Mouse (Mus musculus) naive thymus-derived CD4-positive, alpha-beta T cell, adult 2 months (primary cell): ENCODE data around the gene Gm45717.

Experiments
- DNase-seq: peaks from one replicate; pipeline ENCODE4 v3.0.0-alpha.2; 2011; ENCODE audit warnings: low read depth

Gene Gm45717

DNA sequence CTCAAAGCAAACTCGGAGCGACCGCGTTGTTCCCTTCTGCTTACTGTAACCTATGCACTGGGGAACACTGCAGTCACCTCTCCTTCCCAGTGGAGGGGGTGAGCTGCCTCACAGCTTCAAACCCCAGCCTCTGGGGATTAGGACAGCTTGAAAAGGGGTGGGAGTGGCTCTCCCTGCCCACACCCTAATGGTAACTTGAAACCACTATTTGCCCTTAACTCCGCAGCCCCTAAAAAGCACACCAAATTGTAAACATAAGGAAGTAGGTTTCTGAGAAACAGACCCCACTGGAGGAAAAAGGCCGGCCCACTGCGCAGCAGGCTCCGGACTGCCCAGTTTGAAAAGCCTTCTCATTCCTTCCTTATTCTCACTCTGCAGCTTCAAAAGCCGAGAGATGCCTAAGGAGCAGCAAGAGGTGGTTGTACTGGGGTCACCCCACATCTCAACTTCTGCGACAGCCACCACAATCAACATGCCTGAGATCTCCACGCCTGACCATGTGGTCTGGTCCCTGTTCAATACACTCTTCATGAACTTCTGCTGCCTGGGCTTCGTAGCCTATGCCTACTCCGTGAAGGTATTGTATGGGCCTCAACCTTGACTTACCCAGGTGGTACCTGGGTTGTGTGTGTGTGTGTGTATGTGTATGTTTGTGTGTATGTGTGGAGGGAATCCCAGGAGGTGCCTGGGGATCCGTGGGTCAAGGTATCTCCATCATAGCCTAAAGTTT, 12.3 kb upstream of the Gm45717 start:
- DNase-seq: no peak

DNA sequence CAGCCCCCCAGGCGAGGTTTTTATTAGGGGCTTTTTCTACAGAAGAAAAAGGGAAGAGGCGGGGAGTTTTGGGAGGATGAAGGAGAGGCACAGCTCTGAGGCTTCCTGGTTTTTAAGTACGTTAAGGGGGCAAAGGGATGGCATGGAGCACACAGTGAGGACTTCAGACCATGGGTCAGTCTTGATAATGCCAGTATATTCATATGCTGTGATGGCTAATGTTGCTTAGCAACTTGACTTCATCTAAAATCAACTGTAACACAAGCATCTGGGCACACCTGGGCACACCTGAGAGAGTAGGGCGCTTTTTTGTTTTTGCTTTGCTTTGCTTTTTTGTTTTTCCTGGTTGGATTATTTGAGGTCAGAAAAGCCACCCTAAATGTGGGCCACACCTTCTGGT, 11.2 kb upstream of the Gm45717 start, which contains the start of gene Ifitm1:
Gene Ifitm1, plus strand, starts transcription at position 301 of the 400 bp plus-strand sequence.
- no peak for DNase-seq

DNA sequence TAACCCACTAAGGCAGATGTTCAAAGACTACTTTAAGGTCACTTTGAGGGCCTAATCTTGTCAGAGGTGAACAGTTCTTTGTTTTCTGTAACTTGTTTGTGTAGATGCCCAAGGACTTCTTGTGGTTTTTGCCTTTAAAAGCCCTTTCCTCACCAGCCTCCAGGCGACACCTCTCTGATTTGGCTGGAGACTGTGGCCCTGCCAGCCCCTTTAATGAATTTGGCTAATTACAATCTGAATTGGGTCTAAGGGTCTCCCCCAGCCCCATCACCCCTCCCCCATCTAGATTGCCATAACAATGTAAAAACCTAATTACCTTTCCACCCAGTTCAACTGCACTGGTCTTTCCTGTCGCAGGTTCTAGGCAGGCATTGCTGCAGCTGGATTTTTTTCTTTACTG, 7.0 kb upstream of the Gm45717 start:
- DNase-seq: no peak

DNA sequence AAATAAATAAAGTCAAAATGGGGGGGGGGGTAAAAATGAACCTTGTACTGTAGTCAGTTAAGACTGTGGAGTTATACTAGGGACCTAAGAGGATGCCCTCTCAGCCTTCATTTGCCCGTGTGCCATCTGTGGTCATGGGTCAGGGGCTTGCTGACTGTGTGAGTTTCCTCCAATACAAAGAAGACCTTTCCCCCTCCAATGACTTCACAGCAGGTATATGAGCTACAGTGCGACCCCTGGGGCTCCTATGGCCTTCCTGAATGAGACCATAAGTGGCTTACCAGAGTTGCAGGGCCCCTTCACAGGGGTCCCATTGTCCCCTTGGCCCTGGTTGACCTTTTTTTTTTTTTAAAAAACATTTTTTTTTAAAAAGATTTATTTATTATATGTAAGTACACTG, 5.7 kb upstream of the Gm45717 start:
- DNase-seq: no peak

DNA sequence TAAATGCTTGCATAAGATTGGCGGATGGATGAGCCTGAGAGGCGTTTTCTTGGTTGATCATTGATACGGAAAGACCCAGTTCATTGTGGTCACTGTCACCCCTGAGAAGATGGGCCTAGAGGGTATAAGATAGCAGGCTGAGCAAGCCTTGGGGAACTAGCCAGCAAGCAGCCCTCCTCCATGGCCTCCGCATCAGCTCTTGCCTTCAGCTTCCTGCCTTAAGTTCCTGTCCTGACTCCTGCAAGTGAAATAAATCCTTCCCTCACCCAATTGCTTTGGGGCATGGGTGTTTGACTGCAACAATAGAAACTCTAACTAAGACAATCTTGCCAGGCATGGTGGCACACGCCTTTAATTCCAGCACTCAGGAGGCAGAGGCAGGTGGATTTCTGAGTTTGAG, 4.3 kb upstream of the Gm45717 start:
- no peak for DNase-seq

DNA sequence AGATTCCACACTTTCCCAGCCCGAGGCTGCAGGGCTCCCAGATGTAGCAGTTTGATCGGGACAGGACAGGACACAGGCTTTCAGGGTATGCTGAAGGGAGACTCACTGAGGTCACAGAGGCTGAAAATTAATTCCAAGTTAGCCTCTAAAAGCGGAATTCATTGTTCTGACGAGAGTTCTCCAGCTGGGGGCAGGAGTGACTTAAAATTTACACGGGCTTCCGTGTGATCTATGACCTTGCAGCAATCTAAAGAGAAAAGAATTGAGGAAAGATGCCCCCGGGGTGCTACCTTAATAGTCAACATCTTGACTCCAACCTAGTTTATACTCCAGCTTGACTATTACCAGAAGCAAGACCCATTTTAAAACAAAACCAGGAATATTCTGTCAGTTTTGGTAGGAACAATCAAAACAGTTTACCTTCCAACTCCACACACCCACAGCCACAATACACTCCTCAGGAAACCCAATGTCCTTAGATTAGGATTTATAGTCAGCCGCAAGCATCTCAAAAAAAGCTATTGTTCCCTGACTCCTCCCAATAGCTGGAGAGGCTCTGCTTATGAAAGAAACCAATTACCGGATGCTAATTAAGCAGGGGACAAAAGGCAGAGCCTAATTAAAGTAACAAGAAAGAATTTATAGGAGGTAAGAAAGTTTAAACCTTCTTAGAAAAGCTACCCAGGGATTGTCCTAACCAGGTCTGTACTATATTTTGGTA, 3.6 kb upstream of the Gm45717 start:
- DNase-seq: peak; percentile 70

GRCm38 (mm10) chr7:140956556-140956869, 776 bp upstream of the Gm45717 start:
- DNase-seq: no peak

DNA sequence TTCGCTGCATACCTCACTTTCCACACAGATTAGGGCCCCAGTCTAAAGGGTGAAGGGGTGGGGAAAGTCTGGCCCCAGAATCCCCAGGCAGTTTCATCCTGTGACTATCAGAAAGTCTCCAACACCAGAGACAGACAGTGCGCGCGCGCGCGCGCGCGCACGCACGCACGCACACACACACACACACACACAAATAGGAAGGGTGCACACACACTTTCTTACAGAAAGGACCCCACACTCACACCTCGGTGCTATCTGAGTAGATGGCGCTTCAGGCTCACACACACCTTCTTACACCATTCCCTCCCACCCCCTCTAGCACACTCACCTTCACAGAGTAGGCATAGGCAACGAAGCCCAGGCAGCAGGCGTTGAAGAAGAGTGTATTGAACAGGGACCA, 395 bp downstream of the Gm45717 start:
- peak; percentile 17 for DNase-seq

DNA sequence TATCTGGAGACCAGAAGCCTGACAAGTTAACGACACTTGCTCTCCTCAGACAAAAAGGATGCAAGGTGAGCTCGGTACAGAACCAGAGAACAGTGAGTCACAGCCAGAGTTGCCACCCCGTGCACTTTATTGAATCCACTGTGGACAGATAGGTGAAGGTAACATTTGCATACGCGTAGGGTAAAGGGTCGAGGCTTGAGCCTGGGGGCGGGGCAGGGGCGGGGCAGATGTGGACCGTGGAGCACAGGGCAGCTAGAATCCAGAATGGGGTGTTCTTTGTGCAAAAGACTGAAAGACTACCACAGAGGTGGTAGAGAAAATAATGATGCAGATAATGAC, 1.0 kb downstream of the Gm45717 start:
- DNase-seq: no peak

DNA sequence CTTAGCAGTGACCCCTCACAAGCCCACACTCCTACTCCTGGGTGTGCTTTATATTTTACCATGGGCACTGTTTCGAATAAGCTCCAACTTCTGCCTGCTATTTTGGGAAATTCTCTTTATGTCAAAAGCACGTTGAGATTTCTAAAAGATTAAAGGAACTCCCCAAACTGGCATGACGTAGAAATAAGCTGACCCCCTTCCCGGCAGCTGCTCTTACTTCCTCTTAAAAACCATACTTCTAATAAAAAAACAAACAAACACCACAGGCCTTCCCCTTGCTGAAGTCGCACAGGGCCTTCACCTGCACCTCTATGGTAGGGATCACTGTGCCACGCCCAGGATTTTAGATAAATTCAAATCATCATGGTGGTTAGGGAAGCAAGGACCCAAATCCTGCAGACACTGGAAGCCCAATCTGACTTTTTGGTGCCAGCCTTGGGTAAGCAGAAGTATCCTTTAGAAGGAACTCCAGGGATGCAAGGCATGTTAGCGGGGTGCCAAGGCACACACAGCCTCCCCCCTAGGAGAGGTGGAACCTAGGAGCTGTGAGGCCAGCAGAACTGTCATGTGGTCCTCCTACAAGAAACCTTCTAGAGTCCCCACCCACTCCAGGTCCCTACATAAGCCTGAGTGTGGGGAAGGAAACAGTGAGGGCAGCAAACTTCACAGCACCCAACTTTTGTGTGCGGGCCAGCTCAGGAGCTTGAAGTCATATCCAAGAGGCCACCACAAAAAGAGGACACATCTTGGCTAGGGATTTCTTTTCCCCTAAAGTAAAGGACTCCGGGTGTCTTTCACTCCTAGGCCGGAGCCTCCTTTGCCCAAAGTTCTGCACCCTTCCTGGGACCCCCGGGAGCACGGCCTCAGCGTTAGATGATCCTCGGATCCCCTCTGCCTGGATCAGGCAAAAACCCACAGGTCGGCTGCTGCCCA, 1.7 kb downstream of the Gm45717 start:
- DNase-seq: no peak

DNA sequence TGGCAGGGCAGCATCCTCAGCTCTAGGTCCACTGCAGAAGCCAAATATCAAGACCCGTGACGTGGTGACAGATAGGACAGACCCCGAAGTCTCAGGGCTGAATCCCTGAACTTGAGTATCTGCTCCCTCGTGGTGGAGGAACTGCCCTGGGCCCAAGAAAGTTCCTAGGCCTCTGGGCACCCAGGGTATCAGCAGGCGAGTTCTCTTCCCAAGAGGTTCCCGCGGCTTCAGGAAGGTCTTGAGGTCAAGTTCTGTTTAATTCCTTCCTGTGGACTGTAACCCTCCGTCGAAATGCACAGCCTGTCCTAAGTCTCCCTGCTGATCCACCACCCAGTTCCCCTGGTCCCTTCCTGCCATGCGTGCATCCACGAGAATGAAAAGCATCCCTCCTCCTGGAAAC, 2.6 kb downstream of the Gm45717 start:
- no peak for DNase-seq

GRCm38 (mm10) chr7:140952441-140952840, 3.3 kb downstream of the Gm45717 start:
- DNase-seq: no peak

DNA sequence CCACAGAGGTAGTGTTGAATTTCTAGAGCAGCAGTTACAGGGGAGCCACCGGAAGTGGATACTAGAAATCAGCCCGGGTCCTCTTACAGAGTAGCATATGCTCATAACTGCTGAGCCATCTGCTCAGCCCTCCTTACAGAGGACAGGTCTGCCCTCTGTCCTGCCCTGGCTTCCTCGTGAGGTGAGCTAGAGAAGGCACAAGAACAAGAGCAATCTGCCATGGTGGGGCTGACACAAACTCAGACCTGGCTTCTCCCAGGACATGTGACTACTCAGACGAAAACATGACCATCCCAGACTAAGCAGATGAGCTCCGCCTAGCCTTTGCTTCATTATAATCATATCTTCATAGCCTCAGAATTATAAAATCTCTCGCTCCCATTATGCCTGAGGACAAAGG, 4.0 kb downstream of the Gm45717 start:
- DNase-seq: no peak

GRCm38 (mm10) chr7:140951051-140951450, 4.7 kb downstream of the Gm45717 start:
- no peak for DNase-seq

DNA sequence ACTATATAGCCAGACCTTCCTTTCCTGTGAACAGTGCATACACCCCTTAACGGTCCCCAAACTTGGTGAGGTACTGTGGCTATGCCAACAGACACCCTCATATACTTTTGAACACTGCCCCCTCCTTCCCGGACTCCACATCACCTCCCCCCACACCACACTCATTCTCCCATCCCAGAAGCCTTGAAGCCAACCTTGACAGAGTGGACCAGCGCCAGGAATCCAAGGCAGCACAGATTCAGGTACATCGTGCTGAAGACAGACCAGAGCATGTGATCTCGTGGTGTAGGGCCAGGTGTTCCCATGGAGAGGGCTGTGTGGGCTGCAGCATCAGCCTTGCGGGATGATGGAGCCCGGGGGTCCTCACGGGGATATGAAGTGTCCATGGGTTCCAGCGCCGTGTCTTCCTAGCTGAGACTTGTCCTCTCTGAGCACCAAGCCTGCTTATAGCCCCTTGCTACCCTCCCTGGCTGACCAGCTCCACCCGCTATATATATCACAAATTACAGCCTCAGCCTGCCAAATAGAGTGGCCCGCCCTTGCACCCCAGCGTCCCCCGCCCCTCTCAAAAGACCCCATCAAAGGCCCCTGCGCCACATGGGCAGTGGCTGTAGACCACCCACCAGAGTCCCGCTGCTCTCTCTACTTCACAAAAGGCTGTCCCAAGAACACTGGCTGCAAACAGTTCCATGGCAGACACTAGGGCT, 5.8 kb downstream of the Gm45717 start, which contains the start of gene Ifitm5:
Gene Ifitm5, minus strand, starts transcription at position 468 of the 707 bp plus-strand sequence.
- no peak for DNase-seq

DNA sequence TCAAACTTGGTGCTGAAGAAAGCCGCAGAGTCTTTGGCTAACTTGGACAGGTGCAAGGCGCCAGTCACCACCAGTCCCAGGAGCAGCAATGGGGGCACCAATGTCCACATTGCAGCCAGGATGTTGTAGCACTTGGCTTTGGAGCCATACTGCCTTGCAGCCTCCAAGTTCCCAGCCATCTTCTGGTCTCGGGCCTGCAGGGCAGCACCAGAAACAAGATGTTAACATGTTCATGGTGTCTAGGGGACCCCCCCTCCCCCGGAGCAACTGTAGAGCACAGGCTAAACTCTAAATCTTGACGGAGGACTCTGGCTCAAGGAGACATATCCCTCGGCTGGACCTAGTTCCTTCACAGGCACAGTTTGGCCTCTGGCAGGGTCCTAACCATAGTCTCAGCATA, 6.5 kb downstream of the Gm45717 start:
- no peak for DNase-seq

GRCm38 (mm10) chr7:140948161-140948560, 7.6 kb downstream of the Gm45717 start:
- no peak for DNase-seq

- peak; percentile 77 for DNase-seq
Observed at GRCm38 (mm10) chr7:140946980-140947379, 8.8 kb downstream of the Gm45717 start.

GRCm38 (mm10) chr7:140946311-140946710, 9.4 kb downstream of the Gm45717 start:
- peak; percentile 10 for DNase-seq

DNA sequence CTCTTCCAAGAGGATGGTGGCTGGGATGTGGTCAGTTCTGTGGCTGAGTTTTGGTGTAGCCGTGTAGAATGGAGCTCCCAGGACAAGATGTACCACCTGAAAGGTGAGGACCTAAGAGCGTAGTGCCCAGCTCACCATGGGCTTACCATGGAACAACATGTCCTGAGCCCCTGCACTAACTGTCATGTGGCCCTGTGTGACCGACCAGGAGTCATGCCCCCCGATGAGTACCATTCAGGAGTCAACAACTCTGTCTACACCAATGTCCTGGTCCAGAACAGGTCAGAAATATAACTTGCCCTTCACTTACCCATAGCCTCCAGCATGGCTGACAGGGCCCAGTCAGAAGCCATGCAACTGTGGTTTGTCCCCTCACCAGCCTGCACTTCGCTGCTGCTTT, 10.5 kb downstream of the Gm45717 start:
- DNase-seq: no peak

DNA sequence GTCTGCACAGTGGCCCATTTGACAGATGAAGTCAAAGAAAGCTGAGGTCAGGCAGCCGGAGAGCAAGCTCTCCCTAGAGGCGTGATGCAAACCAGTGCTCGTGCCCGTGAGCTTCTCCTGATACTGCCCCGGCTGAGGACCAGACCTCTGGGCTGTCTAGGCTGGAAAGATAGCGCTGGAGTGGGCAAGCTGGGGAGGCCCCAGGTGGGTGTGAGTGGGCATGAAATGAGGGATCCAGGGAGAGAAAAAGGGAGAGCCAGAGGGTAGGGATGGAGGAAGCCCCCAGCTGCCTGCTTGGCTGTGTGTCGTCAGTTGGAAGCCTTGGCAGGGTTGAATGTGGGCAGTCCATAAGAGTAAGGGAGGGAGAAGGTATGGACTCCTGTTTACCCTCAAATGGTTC, 11.5 kb downstream of the Gm45717 start:
- DNase-seq: no peak

GRCm38 (mm10) chr7:140943356-140943755, 12.4 kb downstream of the Gm45717 start:
- DNase-seq: no peak
